Mouse (Mus musculus) MEL (cell line): ENCODE data around the gene AU040320. TPM values are rescaled to one million over a fixed set of nuclear protein-coding genes. Genes with fewer than 3 reads are reported as not detected.

ENCODE experiments used
- DNase-seq: peaks from one replicate; pipeline ENCODE4 v3.0.0; 2011; ENCODE audit warnings: low read depth, low spot score
- H3K27ac ChIP-seq: 2 replicates; pipeline ENCODE4 v1.5.1; 2012; ENCODE audit warnings: low read depth, mild to moderate bottlenecking, control low read depth, low read length, moderate library complexity; ENCODE audit not compliant: control insufficient read depth
- H3K27me3 ChIP-seq, 2 experiments: fragments of 150-350 bp in 1 of 2; sonication (generic) in 1 of 2; 2 replicates each; pipeline ENCODE4 v1.6.1; 2012; ENCODE audit warnings: low read length in 2 of 2, mild to moderate bottlenecking in 2 of 2, improper control_type of control experiment in 1 of 2, moderate library complexity in 1 of 2; ENCODE audit not compliant: insufficient read depth in 2 of 2, control insufficient read depth in 1 of 2
- H3K36me3 ChIP-seq, 2 experiments: 2 replicates each; pipeline ENCODE4 v1.6.1; 2012 to 2014; ENCODE audit warnings: low read length in 2 of 2, improper control_type of control experiment in 1 of 2, inconsistent platforms in 1 of 2, mild to moderate bottlenecking in 1 of 2; ENCODE audit not compliant: insufficient read depth in 2 of 2, control insufficient read depth in 1 of 2
- H3K4me1 ChIP-seq, 2 experiments: fragments of 150-350 bp in 1 of 2; sonication (generic) in 1 of 2; 2 replicates each; pipeline ENCODE4 v1.6.1; 2012; ENCODE audit warnings: low read length in 2 of 2, improper control_type of control experiment in 1 of 2, mild to moderate bottlenecking in 1 of 2; ENCODE audit not compliant: insufficient read depth in 2 of 2, control insufficient read depth in 1 of 2
- H3K4me3 ChIP-seq, 2 experiments: fragments of 150-350 bp in 1 of 2; sonication (generic) in 1 of 2; 2 replicates each; pipeline ENCODE4 v1.5.1; 2012; ENCODE audit warnings: low read depth in 2 of 2, low read length in 2 of 2, mild to moderate bottlenecking in 2 of 2, moderate library complexity in 2 of 2, control low read depth in 1 of 2, improper control_type of control experiment in 1 of 2; ENCODE audit not compliant: control insufficient read depth in 1 of 2, insufficient read depth in 1 of 2
- H3K79me2 ChIP-seq: 2 replicates; pipeline ENCODE4 v1.6.1; 2012; ENCODE audit warnings: mild to moderate bottlenecking, low read length, moderate library complexity; ENCODE audit not compliant: control insufficient read depth, poor library complexity, insufficient read depth
- H3K9ac ChIP-seq: 2 replicates; pipeline ENCODE4 v1.6.1; 2012; ENCODE audit warnings: low read depth, mild to moderate bottlenecking, control low read depth, low read length, moderate library complexity; ENCODE audit not compliant: control insufficient read depth, poor library complexity, severe bottlenecking
- H3K9me3 ChIP-seq: fragments of 150-350 bp; sonication (generic); replicated peaks from 2 replicates; pipeline ENCODE4 v1.6.1; 2012; ENCODE audit warnings: mild to moderate bottlenecking, low read length, improper control_type of control experiment, moderate library complexity; ENCODE audit not compliant: insufficient read depth
- BHLHE40 ChIP-seq: IDR thresholded peaks from 2 replicates; pipeline ENCODE4 v1.6.1; 2012; ENCODE audit warnings: low read depth, mild to moderate bottlenecking, inconsistent platforms, low read length, improper control_type of control experiment, borderline replicate concordance
- CHD1 ChIP-seq: IDR thresholded peaks from 2 replicates; pipeline ENCODE4 v1.6.1; 2012; ENCODE audit warnings: low read depth, mild to moderate bottlenecking, inconsistent platforms, low read length, improper control_type of control experiment
- CHD2 ChIP-seq: IDR thresholded peaks from 2 replicates; pipeline ENCODE4 v1.6.1; 2011; ENCODE audit warnings: low read length, improper control_type of control experiment
- CTCF ChIP-seq, 3 experiments: IDR thresholded peaks in 2 of 3; conservative IDR thresholded peaks in 1 of 3; 2 replicates each; pipeline ENCODE4 v1.5.1; 2011 to 2012; ENCODE audit warnings: low read length in 3 of 3, low read depth in 2 of 3, mild to moderate bottlenecking in 2 of 3, improper control_type of control experiment in 1 of 3, inconsistent platforms in 1 of 3, mixed read lengths in 1 of 3, moderate library complexity in 1 of 3; ENCODE audit not compliant: control insufficient read depth in 1 of 3, insufficient read depth in 1 of 3, poor library complexity in 1 of 3, severe bottlenecking in 1 of 3
- E2F4 ChIP-seq: IDR thresholded peaks from 2 replicates; pipeline ENCODE4 v1.6.1; 2011; ENCODE audit warnings: low read depth, low read length, improper control_type of control experiment, borderline replicate concordance
- ELF1 ChIP-seq: IDR thresholded peaks from 2 replicates; pipeline ENCODE4 v1.6.1; 2014; ENCODE audit warnings: low read depth, mild to moderate bottlenecking, inconsistent platforms, low read length, improper control_type of control experiment, moderate library complexity
- EP300 ChIP-seq, 2 experiments: IDR thresholded peaks; 2 replicates each; pipeline ENCODE4 v1.6.1; 2011; ENCODE audit warnings: improper control_type of control experiment in 2 of 2, low read length in 2 of 2, low read depth in 1 of 2, mild to moderate bottlenecking in 1 of 2
- GABPA ChIP-seq: IDR thresholded peaks from 2 replicates; pipeline ENCODE4 v1.6.1; 2012; ENCODE audit warnings: low read depth, mild to moderate bottlenecking, inconsistent platforms, low read length, improper control_type of control experiment, moderate library complexity
- GATA1 ChIP-seq: IDR thresholded peaks from 2 replicates; pipeline ENCODE4 v1.6.1; 2011; ENCODE audit warnings: low read depth, low read length, improper control_type of control experiment
- JUND ChIP-seq: IDR thresholded peaks from 2 replicates; pipeline ENCODE4 v1.6.1; 2011; ENCODE audit warnings: low read depth, mild to moderate bottlenecking, improper control_type of control experiment, low read length
- KAT2A ChIP-seq: conservative IDR thresholded peaks from 2 replicates; pipeline ENCODE4 v1.6.1; 2012; ENCODE audit warnings: low read depth, low read length, improper control_type of control experiment, inconsistent platforms
- MAFK ChIP-seq: IDR thresholded peaks from 2 replicates; pipeline ENCODE4 v1.6.1; 2011; ENCODE audit warnings: low read depth, mild to moderate bottlenecking, low read length, improper control_type of control experiment, borderline replicate concordance
- MAX ChIP-seq: IDR thresholded peaks from 2 replicates; pipeline ENCODE4 v1.6.1; 2011; ENCODE audit warnings: low read length, improper control_type of control experiment
- MAZ ChIP-seq: IDR thresholded peaks from 2 replicates; pipeline ENCODE4 v1.6.1; 2012; ENCODE audit warnings: low read depth, mild to moderate bottlenecking, inconsistent platforms, low read length, improper control_type of control experiment
- MXI1 ChIP-seq: IDR thresholded peaks from 2 replicates; pipeline ENCODE4 v1.6.1; 2011; ENCODE audit warnings: mild to moderate bottlenecking, low read depth, low read length, improper control_type of control experiment
- MYB ChIP-seq: IDR thresholded peaks from 2 replicates; pipeline ENCODE4 v1.6.1; 2011; ENCODE audit warnings: mild to moderate bottlenecking, low read depth, low read length, improper control_type of control experiment
- NELFE ChIP-seq: IDR thresholded peaks from 2 replicates; pipeline ENCODE4 v1.6.1; 2011; ENCODE audit warnings: low read depth, low read length, improper control_type of control experiment
- NRF1 ChIP-seq: IDR thresholded peaks from 2 replicates; pipeline ENCODE4 v1.6.1; 2014; ENCODE audit warnings: low read depth, mild to moderate bottlenecking, inconsistent platforms, low read length, improper control_type of control experiment, moderate library complexity; ENCODE audit not compliant: poor library complexity, insufficient read depth, severe bottlenecking
- RAD21 ChIP-seq: IDR thresholded peaks from 2 replicates; pipeline ENCODE4 v1.6.1; 2011; ENCODE audit warnings: mild to moderate bottlenecking, low read depth, low read length, improper control_type of control experiment
- RCOR1 ChIP-seq: IDR thresholded peaks from 2 replicates; pipeline ENCODE4 v1.6.1; 2012; ENCODE audit warnings: low read depth, mild to moderate bottlenecking, inconsistent platforms, low read length, improper control_type of control experiment
- SIN3A ChIP-seq: IDR thresholded peaks from 2 replicates; pipeline ENCODE4 v1.6.1; 2012; ENCODE audit warnings: low read length, improper control_type of control experiment, inconsistent platforms
- SMC3 ChIP-seq: IDR thresholded peaks from 2 replicates; pipeline ENCODE4 v1.6.1; 2011; ENCODE audit warnings: low read depth, low read length, improper control_type of control experiment
- TAL1 ChIP-seq: IDR thresholded peaks from 2 replicates; pipeline ENCODE4 v1.6.1; 2012; ENCODE audit warnings: mild to moderate bottlenecking, inconsistent platforms, low read length, moderate library complexity, mixed read lengths
- TBP ChIP-seq: IDR thresholded peaks from 2 replicates; pipeline ENCODE4 v1.8.0; 2011; ENCODE audit warnings: low read depth, low read length, improper control_type of control experiment
- TCF12 ChIP-seq: IDR thresholded peaks from 2 replicates; pipeline ENCODE4 v1.6.1; 2014; ENCODE audit warnings: low read depth, mild to moderate bottlenecking, inconsistent platforms, low read length, improper control_type of control experiment, moderate library complexity
- UBTF ChIP-seq: IDR thresholded peaks from 2 replicates; pipeline ENCODE4 v1.6.1; 2012; ENCODE audit warnings: low read depth, mild to moderate bottlenecking, inconsistent platforms, low read length, improper control_type of control experiment, moderate library complexity, borderline replicate concordance; ENCODE audit not compliant: insufficient read depth
- USF1 ChIP-seq: IDR thresholded peaks from 2 replicates; pipeline ENCODE4 v1.6.1; 2014; ENCODE audit warnings: low read depth, mild to moderate bottlenecking, inconsistent platforms, low read length, improper control_type of control experiment, moderate library complexity
- ZKSCAN1 ChIP-seq: IDR thresholded peaks from 2 replicates; pipeline ENCODE4 v1.6.1; 2012; ENCODE audit warnings: low read depth, mild to moderate bottlenecking, inconsistent platforms, low read length, improper control_type of control experiment, moderate library complexity
- polyA plus RNA-seq, 2 experiments: library from polyadenylated mRNA; stranded (reverse) in 1 of 2; unstranded in 1 of 2; fragments of >175 nt in 1 of 2; fragments of >200 nt in 1 of 2; gene quantifications; 2 replicates each; pipeline versions ENCODE4 v1.2.1 to v1.2.4; 2012; ENCODE audit warnings: low replicate concordance in 2 of 2, low read depth in 1 of 2; ENCODE audit not compliant: insufficient read length in 2 of 2, insufficient read depth in 1 of 2, missing spikeins in 1 of 2
- total RNA-seq: library from RNA; depleted of rRNA; stranded (reverse); fragments of 300-350 nt; gene quantifications from 2 replicates; pipeline ENCODE4 v1.2.3, GENCODE M21; 2012

The AU040320 gene
- total and polyA plus RNA-seq, 3 experiments = 10.2 to 17.1 TPM; not detected in 1

- TF ChIP-seq JUND = no peak
- TF ChIP-seq RCOR1 = no peak
- no peak for TF ChIP-seq NRF1
- TF ChIP-seq TCF12 = peak; percentile 13; the same call in 1 of the 2 replicates
- TF ChIP-seq MYB = 0 out of 2 replicates have a peak, but pooled peaks have one; percentile 24
- TF ChIP-seq SIN3A = peak; percentile 63
- TF ChIP-seq MAZ = no peak
- TF ChIP-seq MXI1 = peak; percentile 75
- no peak for TF ChIP-seq NELFE
- TF ChIP-seq KAT2A = no peak
- no peak for TF ChIP-seq ELF1
- TF ChIP-seq CHD1 = no peak
- no peak for TF ChIP-seq TAL1
- TF ChIP-seq CTCF (IDR thresholded peaks at IDR 0.05 in 2 of 3, conservative IDR thresholded peaks at IDR 0.05 in 1 of 3; ENCODE audit: control insufficient read depth in 1 of 3, insufficient read depth in 1 of 3, low read depth in 2 of 3, low read length in 3 of 3, poor library complexity in 1 of 3, severe bottlenecking in 1 of 3) = no peak
- peak; percentile 52 to 72 for TF ChIP-seq EP300 (IDR thresholded peaks at IDR 0.05; ENCODE audit: low read depth in 1 of 2, low read length in 2 of 2)
- no peak for TF ChIP-seq CHD2
- no peak for TF ChIP-seq UBTF
- TF ChIP-seq RAD21 = no peak
- TF ChIP-seq TBP = no peak
- peak; percentile 63; the same call in 1 of the 2 replicates for TF ChIP-seq USF1
- TF ChIP-seq GATA1 = peak; percentile 24; the same call in 1 of the 2 replicates
- 0 out of 2 replicates have a peak, but pooled peaks have one; percentile 55 for TF ChIP-seq MAX
Observed at GRCm38 (mm10) chr4:126806692-126807427, 53.5 kb downstream of the AU040320 start (continued).

DNA sequence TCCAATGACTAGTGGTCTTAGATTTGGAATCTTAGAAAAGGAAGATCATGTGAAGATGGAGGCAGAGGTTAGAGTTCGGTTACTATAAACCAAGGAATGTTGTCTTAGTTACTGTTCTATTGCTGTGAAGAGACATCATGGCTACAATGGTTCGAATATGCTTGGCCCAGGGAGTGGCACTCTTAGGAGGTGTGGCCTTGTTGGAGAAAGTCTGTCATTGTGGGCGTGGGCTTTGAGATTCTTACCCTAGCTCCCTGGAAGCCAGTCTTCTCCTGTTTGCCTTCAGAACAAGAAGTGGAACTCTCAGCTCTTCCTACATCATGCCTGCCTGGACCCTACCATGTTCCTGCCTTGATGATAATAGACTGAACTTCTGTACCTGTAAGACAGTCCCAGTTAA, 57.2 kb downstream of the AU040320 start:
- H3K4me3 ChIP-seq = no peak overlapping the region
- no peaks in the 10 kb centered on the region for H3K9me3 ChIP-seq
- H3K4me1 ChIP-seq = peaks cover 9% of the 10 kb centered on the region in 2 experiments
- H3K79me2 ChIP-seq = no peaks in the 10 kb centered on the region
- TF ChIP-seq E2F4 = no peak
- TF ChIP-seq GABPA = no peak
- no peak for TF ChIP-seq RAD21
- no peak for TF ChIP-seq BHLHE40
- no peak for TF ChIP-seq TCF12
- no peak for TF ChIP-seq EP300 (IDR thresholded peaks at IDR 0.05; ENCODE audit: low read depth in 1 of 2, low read length in 2 of 2)
- TF ChIP-seq ZKSCAN1 = no peak
- TF ChIP-seq MAFK = no peak
- no peak for TF ChIP-seq SMC3
- no peak overlapping the region for H3K9ac ChIP-seq
- peaks cover 0 to 13% of the 10 kb centered on the region in 2 experiments; a peak in 3 of 4 replicates for H3K36me3 ChIP-seq
- H3K27me3 ChIP-seq = no peaks in the 10 kb centered on the region
- DNase-seq = no peak
- no peak overlapping the region for H3K27ac ChIP-seq
